Mouse (Mus musculus): ENCODE results near the gene Fam90a1a. TPM values are rescaled to one million over a fixed set of nuclear protein-coding genes. Genes with fewer than 3 reads are reported as not detected.

Fam90a1a gene
- polyA plus RNA-seq, 1 experiment: not detected

DNA sequence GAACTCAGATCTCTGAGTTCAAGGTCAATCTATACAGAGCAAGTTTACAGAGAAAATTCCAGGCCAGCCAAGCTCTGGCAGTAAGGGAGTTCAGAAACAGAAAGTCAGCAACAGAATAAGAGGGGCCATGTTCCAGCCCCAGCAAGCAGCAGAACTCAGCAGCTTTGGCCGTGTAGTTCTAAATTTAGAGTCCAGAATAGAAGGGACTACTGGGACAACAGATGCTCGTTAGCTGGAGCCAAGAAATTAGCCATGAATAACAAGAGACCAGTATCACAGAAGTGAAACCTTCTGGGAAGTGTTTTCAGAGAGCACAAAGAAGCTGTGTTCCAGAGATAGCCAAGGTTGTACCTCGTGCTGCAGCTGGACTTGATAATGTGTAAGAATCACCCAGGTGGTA is 50.9 kb downstream of the Fam90a1a start:
- H3K4me3 ChIP-seq (ENCODE audit: low read depth, low read length): no peak overlapping the region
- no peak overlapping the region for H3K27ac ChIP-seq (ENCODE audit: insufficient read depth, low read length)
- no peak for TF ChIP-seq POLR2A (IDR thresholded peaks at IDR 0.05; ENCODE audit: insufficient read depth, low read length)
- TF ChIP-seq CTCF (IDR thresholded peaks at IDR 0.05; ENCODE audit: low read depth, low read length): no peak
- TF ChIP-seq EP300 (IDR thresholded peaks at IDR 0.05; ENCODE audit: insufficient read depth, low read depth, low read length): no peak
- no peaks in the 10 kb centered on the region for H3K27me3 ChIP-seq (ENCODE audit: control insufficient read depth, insufficient read depth, low read length, poor library complexity, severe bottlenecking)
- peaks cover 4% of the 10 kb centered on the region for H3K4me1 ChIP-seq (ENCODE audit: control insufficient read depth, insufficient read depth, low read length)
- no peaks in the 10 kb centered on the region for H3K36me3 ChIP-seq (ENCODE audit: control insufficient read depth, insufficient read depth, low read length, poor library complexity, severe bottlenecking)
- H3K9ac ChIP-seq (ENCODE audit: low read depth, poor library complexity, severe bottlenecking): no peak overlapping the region
- H3K9me3 ChIP-seq (replicated peaks; ENCODE audit: control insufficient read depth, insufficient read depth, low read length, poor library complexity, severe bottlenecking): no peaks in the 10 kb centered on the region

DNA sequence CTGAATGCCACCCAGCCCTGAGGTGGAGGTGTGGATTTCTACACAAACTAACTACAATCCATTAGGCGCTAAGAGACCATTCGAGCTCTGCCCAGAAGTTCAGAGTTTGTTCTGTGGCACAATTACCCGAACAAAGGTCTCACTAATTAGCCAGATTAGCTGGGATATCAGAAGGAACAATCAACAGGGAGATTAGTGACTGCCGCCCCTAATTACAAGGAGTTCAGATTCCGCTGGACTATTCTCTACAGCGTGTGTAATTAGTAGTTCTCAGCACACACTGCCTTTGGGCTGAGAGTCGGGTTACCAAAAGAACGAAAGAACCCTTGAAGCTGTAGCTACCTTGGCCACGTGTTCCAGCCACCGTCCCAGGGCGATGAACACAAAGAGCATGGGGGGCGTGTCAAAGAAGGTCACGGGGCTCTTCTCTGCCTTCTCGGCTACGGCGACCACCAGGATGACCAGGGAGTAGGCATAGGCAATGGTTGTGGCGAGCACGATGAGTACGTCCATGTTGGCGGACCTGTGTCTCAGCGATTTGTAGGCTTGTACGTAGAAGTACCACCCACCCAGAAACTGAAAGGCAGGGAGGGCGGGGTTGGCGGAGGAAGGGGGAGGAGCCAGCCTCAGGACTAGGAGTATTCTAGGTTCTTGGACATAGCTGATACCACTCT is 54.7 kb downstream of the Fam90a1a start:
- Histone ChIP-seq H3K9me3 (replicated peaks; ENCODE audit: control insufficient read depth, insufficient read depth, low read length, poor library complexity, severe bottlenecking) (no peaks in the 10 kb centered on the region), H3K4me1 (ENCODE audit: control insufficient read depth, insufficient read depth, low read length) (peaks cover 1% of the 10 kb centered on the region), H3K36me3 (ENCODE audit: control insufficient read depth, insufficient read depth, low read length, poor library complexity, severe bottlenecking) (no peaks in the 10 kb centered on the region), H3K4me3 (ENCODE audit: low read depth, low read length) (peak overlapping the region; percentile 43), H3K27ac (ENCODE audit: insufficient read depth, low read length) (no peak overlapping the region), H3K9ac (ENCODE audit: low read depth, poor library complexity, severe bottlenecking) (no peak overlapping the region), H3K27me3 (ENCODE audit: control insufficient read depth, insufficient read depth, low read length, poor library complexity, severe bottlenecking) (no peaks in the 10 kb centered on the region)
- TF ChIP-seq EP300 (IDR thresholded peaks at IDR 0.05; ENCODE audit: insufficient read depth, low read depth, low read length) (no peak), CTCF (IDR thresholded peaks at IDR 0.05; ENCODE audit: low read depth, low read length) (no peak), POLR2A (IDR thresholded peaks at IDR 0.05; ENCODE audit: insufficient read depth, low read length) (no peak)

Other genes starting within 250 kb of the Fam90a1a start
- not detected in 2 replicates for gene Defa24, start 224.2 kb upstream of the Fam90a1a start, polyA plus RNA-seq (2011; ENCODE audit: insufficient read depth, insufficient read length, low read depth, missing spikeins)
- gene Defb50, start 135.2 kb upstream of the Fam90a1a start, polyA plus RNA-seq (2011; ENCODE audit: insufficient read depth, insufficient read length, low read depth, missing spikeins): not detected in 2 replicates
- gene Defb2, start 118.8 kb upstream of the Fam90a1a start, polyA plus RNA-seq (2011; ENCODE audit: insufficient read depth, insufficient read length, low read depth, missing spikeins): not detected in 2 replicates
- not detected in 2 replicates for gene Defb10, start 99.8 kb upstream of the Fam90a1a start, polyA plus RNA-seq (2011; ENCODE audit: insufficient read depth, insufficient read length, low read depth, missing spikeins)
- gene Defb9, start 73.3 kb upstream of the Fam90a1a start, polyA plus RNA-seq (2011; ENCODE audit: insufficient read depth, insufficient read length, low read depth, missing spikeins): not detected in 2 replicates
- not detected in 2 replicates for gene Defb11, start 52.3 kb upstream of the Fam90a1a start, polyA plus RNA-seq (2011; ENCODE audit: insufficient read depth, insufficient read length, low read depth, missing spikeins)
- not detected in 2 replicates for gene Defb15, start 26.0 kb upstream of the Fam90a1a start, polyA plus RNA-seq (2011; ENCODE audit: insufficient read depth, insufficient read length, low read depth, missing spikeins)
- gene Defb35, start 20.4 kb upstream of the Fam90a1a start, polyA plus RNA-seq (2011; ENCODE audit: insufficient read depth, insufficient read length, low read depth, missing spikeins): not detected in 2 replicates
- gene Defb13, start 12.0 kb upstream of the Fam90a1a start, polyA plus RNA-seq (2011; ENCODE audit: insufficient read depth, insufficient read length, low read depth, missing spikeins): not detected in 2 replicates
- gene Ccdc70, start 11.1 kb downstream of the Fam90a1a start, polyA plus RNA-seq (2011; ENCODE audit: insufficient read depth, insufficient read length, low read depth, missing spikeins): not detected in 2 replicates
- 2.1 and 2.5 TPM in 2 replicates for gene Atp7b, start 101.6 kb downstream of the Fam90a1a start, polyA plus RNA-seq (2011; ENCODE audit: insufficient read depth, insufficient read length, low read depth, missing spikeins)
- 24.2 and 28.5 TPM in 2 replicates for gene Alg11, start 102.0 kb downstream of the Fam90a1a start, polyA plus RNA-seq (2011; ENCODE audit: insufficient read depth, insufficient read length, low read depth, missing spikeins)
- gene Nek5, start 166.3 kb downstream of the Fam90a1a start, polyA plus RNA-seq (2011; ENCODE audit: insufficient read depth, insufficient read length, low read depth, missing spikeins): 0.66 and 0.79 TPM in 2 replicates
- gene Nek3, start 207.7 kb downstream of the Fam90a1a start, polyA plus RNA-seq (2011; ENCODE audit: insufficient read depth, insufficient read length, low read depth, missing spikeins): 8.4 and 11.2 TPM in 2 replicates
- 157 and 168 TPM in 2 replicates for gene Ckap2, start 227.1 kb downstream of the Fam90a1a start, polyA plus RNA-seq (2011; ENCODE audit: insufficient read depth, insufficient read length, low read depth, missing spikeins)
- 52.4 and 55.7 TPM in 2 replicates for gene Vps36, start 234.1 kb downstream of the Fam90a1a start, polyA plus RNA-seq (2011; ENCODE audit: insufficient read depth, insufficient read length, low read depth, missing spikeins)

All from ES-Bruce4 (cell line).